Mouse (Mus musculus): ENCODE measurements around the gene Slc24a5.
"Not testable (repeated sequence)": the region's sequence is repeated elsewhere in the genome, so short reads cannot be mapped to it uniquely, and the experiment has no call there.

- not testable (repeated sequence) for TF ChIP-seq CTCF, EP300 (IDR thresholded peaks at IDR 0.05; ENCODE audit: low read depth)
Measured at GRCm38 (mm10) chr2:125106536-125106935, 38.6 kb downstream of the Slc24a5 start.
